Mouse (Mus musculus): ENCODE results near the gene Atg7. TPM values are rescaled to one million over a fixed set of nuclear protein-coding genes. Genes with fewer than 3 reads are reported as not detected.

Gene Atg7
- polyA plus RNA-seq, 1 experiment = 18.7 TPM

DNA sequence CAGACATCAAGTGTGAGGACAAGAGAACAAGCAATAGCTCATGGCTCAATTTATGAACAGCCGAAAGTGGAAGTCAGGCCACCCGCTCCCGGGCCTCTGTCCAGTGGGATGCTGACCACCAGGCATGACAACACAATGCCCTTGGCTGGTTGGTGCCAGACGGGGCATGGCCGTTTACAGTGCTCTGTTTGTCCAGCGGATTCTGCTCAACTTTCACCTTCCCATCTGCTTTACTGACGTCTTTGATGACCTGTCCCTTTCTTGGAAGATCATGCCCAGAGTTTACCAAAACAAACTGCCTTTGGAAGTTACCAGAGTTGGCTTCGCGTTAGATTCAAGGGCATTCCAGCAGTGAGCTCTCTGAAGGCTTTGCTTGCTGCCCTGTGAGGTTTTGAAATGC, 93.5 kb downstream of the Atg7 start:
- Histone ChIP-seq H3ac (ENCODE audit: control insufficient read depth, insufficient read length) (no peak overlapping the region), H3K36me3 (ENCODE audit: control insufficient read depth, insufficient read depth) (no peaks in the 10 kb centered on the region), H3K79me2 (ENCODE audit: control insufficient read depth, insufficient read depth) (no peaks in the 10 kb centered on the region), H3K27me3 (ENCODE audit: control insufficient read depth, insufficient read depth, insufficient read length) (no peaks in the 10 kb centered on the region), H3K4me2 (ENCODE audit: low read depth) (no peak overlapping the region), H3K4me3 (no peak overlapping the region)
- TF ChIP-seq SRF (IDR thresholded peaks at IDR 0.05; ENCODE audit: control insufficient read depth, insufficient read length, low read depth) (no peak), MAX (IDR thresholded peaks at IDR 0.05; ENCODE audit: low read depth) (no peak), POLR2A (IDR thresholded peaks at IDR 0.05; ENCODE audit: insufficient read length, low read depth) (no peak), REST (IDR thresholded peaks at IDR 0.05; ENCODE audit: insufficient read depth, insufficient read length) (no peak), CEBPB (IDR thresholded peaks at IDR 0.05; ENCODE audit: insufficient read depth, poor library complexity, severe bottlenecking) (no peak), MYOG (IDR thresholded peaks at IDR 0.05; ENCODE audit: control insufficient read depth in 1 of 3, insufficient read depth in 1 of 3, insufficient read length in 2 of 3, low read depth in 2 of 3) (no peak), TCF12 (IDR thresholded peaks at IDR 0.05; ENCODE audit: insufficient read depth, poor library complexity, severe bottlenecking) (no peak), MYOD1 (IDR thresholded peaks at IDR 0.05; ENCODE audit: control insufficient read depth in 1 of 3, insufficient read length in 2 of 3, low read depth in 2 of 3) (no peak)

DNA sequence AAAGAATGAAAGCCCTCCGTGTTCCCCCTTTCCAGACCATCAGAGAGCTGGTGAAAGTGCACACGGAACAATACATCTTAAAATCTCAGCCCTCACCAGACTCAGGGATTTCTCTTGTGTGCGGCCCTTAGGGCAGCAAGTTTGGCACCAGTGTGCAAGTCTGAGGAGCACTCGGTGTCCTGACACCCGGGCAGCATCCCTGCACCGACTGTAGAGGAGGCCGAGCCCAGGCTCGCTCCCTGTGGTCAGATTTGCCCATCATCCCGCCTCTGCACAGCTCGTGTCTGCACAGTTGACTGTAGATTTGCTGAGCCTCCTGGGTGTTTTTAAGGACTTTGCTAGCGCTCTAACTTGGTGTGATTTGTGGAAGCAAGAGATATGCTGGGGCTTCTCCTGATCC, 94.3 kb downstream of the Atg7 start:
- H3K4me2 ChIP-seq (ENCODE audit: low read depth) = no peak overlapping the region
- H3K36me3 ChIP-seq (ENCODE audit: control insufficient read depth, insufficient read depth) = no peaks in the 10 kb centered on the region
- no peak overlapping the region for H3ac ChIP-seq (ENCODE audit: control insufficient read depth, insufficient read length)
- TF ChIP-seq MYOD1 (IDR thresholded peaks at IDR 0.05; ENCODE audit: control insufficient read depth in 1 of 3, insufficient read length in 2 of 3, low read depth in 2 of 3) (no peak), POLR2AphosphoS2 (IDR thresholded peaks at IDR 0.05; ENCODE audit: insufficient read length, low read depth) (no peak), SRF (IDR thresholded peaks at IDR 0.05; ENCODE audit: control insufficient read depth, insufficient read length, low read depth) (no peak), POLR2A (IDR thresholded peaks at IDR 0.05; ENCODE audit: insufficient read length, low read depth) (no peak), REST (IDR thresholded peaks at IDR 0.05; ENCODE audit: insufficient read depth, insufficient read length) (no peak), CEBPB (IDR thresholded peaks at IDR 0.05; ENCODE audit: insufficient read depth, poor library complexity, severe bottlenecking) (no peak), TCF12 (IDR thresholded peaks at IDR 0.05; ENCODE audit: insufficient read depth, poor library complexity, severe bottlenecking) (no peak), E2F4 (IDR thresholded peaks at IDR 0.05; ENCODE audit: insufficient read depth) (no peak), MYOG (IDR thresholded peaks at IDR 0.05; ENCODE audit: control insufficient read depth in 1 of 3, insufficient read depth in 1 of 3, insufficient read length in 2 of 3, low read depth in 2 of 3) (no peak), USF1 (IDR thresholded peaks at IDR 0.05; ENCODE audit: low read depth) (no peak), MAX (IDR thresholded peaks at IDR 0.05; ENCODE audit: low read depth) (no peak), TCF3 (IDR thresholded peaks at IDR 0.05; ENCODE audit: insufficient read length, low read depth) (no peak)
- H3K27me3 ChIP-seq (ENCODE audit: control insufficient read depth, insufficient read depth, insufficient read length) = no peaks in the 10 kb centered on the region
- H3K4me3 ChIP-seq = no peak overlapping the region
- H3K79me2 ChIP-seq (ENCODE audit: control insufficient read depth, insufficient read depth) = no peaks in the 10 kb centered on the region

DNA sequence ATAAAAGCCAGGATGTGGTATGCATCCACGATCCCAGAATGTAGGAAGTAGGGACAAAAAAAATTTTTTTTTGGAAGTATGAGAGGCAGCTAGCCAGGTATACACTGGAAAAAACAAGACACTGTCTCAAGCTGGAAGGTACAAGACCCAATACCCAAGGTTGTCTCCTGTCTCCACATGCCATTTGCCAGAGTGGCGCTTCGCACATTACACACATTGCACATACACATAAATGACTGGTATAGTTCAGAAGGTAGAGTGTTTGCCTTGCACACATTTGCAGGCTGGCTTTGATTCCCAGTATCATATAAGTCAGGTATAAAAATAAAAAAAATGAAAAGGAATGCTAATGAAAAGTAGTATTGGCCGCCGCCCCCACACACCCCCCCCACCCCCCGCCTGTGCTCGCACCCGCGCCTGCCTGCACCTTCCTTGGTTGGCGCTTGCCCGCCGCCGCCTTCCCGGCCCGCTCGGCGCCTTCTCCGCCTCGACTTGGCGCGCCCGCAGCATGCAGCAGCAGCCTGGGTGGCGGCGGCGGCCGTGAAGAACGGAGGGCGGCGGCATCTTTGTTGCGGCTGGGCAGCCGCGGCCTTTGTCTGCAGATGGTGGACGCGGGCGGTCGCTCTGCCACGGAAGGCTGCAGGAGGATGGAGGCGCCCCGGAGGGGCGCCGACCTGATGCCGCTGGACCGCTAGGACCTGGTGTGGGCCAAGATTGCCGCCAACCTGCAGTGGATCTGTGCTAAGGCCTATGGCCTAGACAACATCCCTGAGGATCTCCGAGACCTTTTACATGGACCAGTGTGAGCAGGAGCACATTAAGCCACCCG, 95.2 kb downstream of the Atg7 start:
- Histone ChIP-seq H3K4me2 (ENCODE audit: low read depth) (no peak overlapping the region), H3K79me2 (ENCODE audit: control insufficient read depth, insufficient read depth) (no peaks in the 10 kb centered on the region), H3ac (ENCODE audit: control insufficient read depth, insufficient read length) (no peak overlapping the region), H3K36me3 (ENCODE audit: control insufficient read depth, insufficient read depth) (no peaks in the 10 kb centered on the region), H3K27me3 (ENCODE audit: control insufficient read depth, insufficient read depth, insufficient read length) (no peaks in the 10 kb centered on the region), H3K4me3 (no peak overlapping the region)
- no peak for TF ChIP-seq E2F4 (IDR thresholded peaks at IDR 0.05; ENCODE audit: insufficient read depth)
- TF ChIP-seq POLR2A (IDR thresholded peaks at IDR 0.05; ENCODE audit: insufficient read length, low read depth) = no peak
- no peak for TF ChIP-seq TCF3 (IDR thresholded peaks at IDR 0.05; ENCODE audit: insufficient read length, low read depth)
- no peak for TF ChIP-seq MYOG (IDR thresholded peaks at IDR 0.05; ENCODE audit: control insufficient read depth in 1 of 3, insufficient read depth in 1 of 3, insufficient read length in 2 of 3, low read depth in 2 of 3)
- no peak for TF ChIP-seq TCF12 (IDR thresholded peaks at IDR 0.05; ENCODE audit: insufficient read depth, poor library complexity, severe bottlenecking)

DNA sequence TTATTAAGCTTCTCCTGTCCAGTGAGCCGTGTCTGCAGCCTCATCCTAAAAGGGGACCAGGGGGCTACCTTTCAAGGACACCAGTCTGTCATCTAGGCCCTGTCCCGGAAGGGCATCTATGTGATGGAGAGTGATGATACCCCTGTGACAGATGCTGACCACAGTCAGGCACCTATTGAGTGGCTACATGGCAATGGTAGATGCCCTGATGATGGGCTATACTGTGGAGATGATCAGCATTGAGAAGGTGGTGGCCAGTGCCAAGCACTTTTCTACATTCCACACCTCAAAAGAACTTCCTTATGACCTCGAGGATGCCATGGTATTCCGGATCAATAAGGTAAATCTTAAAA, 95.8 kb downstream of the Atg7 start:
- no peak overlapping the region for H3ac ChIP-seq (ENCODE audit: control insufficient read depth, insufficient read length)
- H3K4me2 ChIP-seq (ENCODE audit: low read depth) = no peak overlapping the region
- no peak for TF ChIP-seq TCF3 (IDR thresholded peaks at IDR 0.05; ENCODE audit: insufficient read length, low read depth)
- no peak for TF ChIP-seq MYOD1 (IDR thresholded peaks at IDR 0.05; ENCODE audit: control insufficient read depth in 1 of 3, insufficient read length in 2 of 3, low read depth in 2 of 3)
- TF ChIP-seq USF1 (IDR thresholded peaks at IDR 0.05; ENCODE audit: low read depth) = no peak
- TF ChIP-seq MAX (IDR thresholded peaks at IDR 0.05; ENCODE audit: low read depth) = no peak
- no peak for TF ChIP-seq MYOG (IDR thresholded peaks at IDR 0.05; ENCODE audit: control insufficient read depth in 1 of 3, insufficient read depth in 1 of 3, insufficient read length in 2 of 3, low read depth in 2 of 3)
- no peak for TF ChIP-seq SRF (IDR thresholded peaks at IDR 0.05; ENCODE audit: control insufficient read depth, insufficient read length, low read depth)
- TF ChIP-seq TCF12 (IDR thresholded peaks at IDR 0.05; ENCODE audit: insufficient read depth, poor library complexity, severe bottlenecking) = no peak
- TF ChIP-seq REST (IDR thresholded peaks at IDR 0.05; ENCODE audit: insufficient read depth, insufficient read length) = no peak
- TF ChIP-seq POLR2AphosphoS2 (IDR thresholded peaks at IDR 0.05; ENCODE audit: insufficient read length, low read depth) = no peak
- no peak for TF ChIP-seq POLR2A (IDR thresholded peaks at IDR 0.05; ENCODE audit: insufficient read length, low read depth)
- TF ChIP-seq E2F4 (IDR thresholded peaks at IDR 0.05; ENCODE audit: insufficient read depth) = no peak
- TF ChIP-seq CEBPB (IDR thresholded peaks at IDR 0.05; ENCODE audit: insufficient read depth, poor library complexity, severe bottlenecking) = no peak
- no peaks in the 10 kb centered on the region for H3K36me3 ChIP-seq (ENCODE audit: control insufficient read depth, insufficient read depth)
- no peaks in the 10 kb centered on the region for H3K27me3 ChIP-seq (ENCODE audit: control insufficient read depth, insufficient read depth, insufficient read length)
- no peak overlapping the region for H3K4me3 ChIP-seq
- H3K79me2 ChIP-seq (ENCODE audit: control insufficient read depth, insufficient read depth) = no peaks in the 10 kb centered on the region

All from myocyte (in vitro differentiated cells).